Mouse (Mus musculus) kidney, embryonic 14.5 days (tissue): ENCODE data around the gene Hba-a1. TPM values are rescaled to one million over a fixed set of nuclear protein-coding genes. Genes with fewer than 3 reads are reported as not detected.
"Not testable (repeated sequence)": the region's sequence is repeated elsewhere in the genome, so short reads cannot be mapped to it uniquely, and the experiment has no call there.

Source experiments
- ATAC-seq: fragments of 200-750 bp; cut with Nextera tagmentation; 2 replicates; pipeline ENCODE4 v1.8.0; 2017; ENCODE audit warnings: moderate number of reproducible peaks, mild to moderate bottlenecking, moderate TSS enrichment, moderate library complexity; ENCODE audit not compliant: low FRiP score, low TSS enrichment
- H3K27ac ChIP-seq: fragments of 300-500 bp; sonication (generic); 2 replicates; pipeline ENCODE4 v1.5.1; 2014; ENCODE audit warnings: low read depth, mild to moderate bottlenecking, low read length, moderate library complexity, mixed read lengths
- H3K27me3 ChIP-seq: fragments of 300-500 bp; sonication (generic); 2 replicates; pipeline ENCODE4 v1.6.1; 2014; ENCODE audit warnings: mild to moderate bottlenecking, low read length; ENCODE audit not compliant: control insufficient read depth, insufficient read depth
- H3K36me3 ChIP-seq: fragments of 300-500 bp; sonication (generic); 2 replicates; pipeline ENCODE4 v1.6.1; 2014; ENCODE audit warnings: low read length, mixed read lengths; ENCODE audit not compliant: control insufficient read depth, insufficient read depth
- H3K4me1 ChIP-seq: fragments of 300-500 bp; sonication (generic); 2 replicates; pipeline ENCODE4 v1.6.1; 2014; ENCODE audit warnings: low read length, mixed read lengths; ENCODE audit not compliant: control insufficient read depth, insufficient read depth
- H3K4me2 ChIP-seq: fragments of 300-500 bp; sonication (generic); replicated peaks from 2 replicates; pipeline ENCODE4 v1.6.1; 2014; ENCODE audit warnings: low read depth, mild to moderate bottlenecking, low read length
- H3K4me3 ChIP-seq: fragments of 300-500 bp; sonication (generic); 2 replicates; pipeline ENCODE4 v1.5.1; 2014; ENCODE audit warnings: mild to moderate bottlenecking, low read length
- H3K9ac ChIP-seq: fragments of 300-500 bp; sonication (generic); 2 replicates; pipeline ENCODE4 v1.6.1; 2014; ENCODE audit warnings: low read depth, mild to moderate bottlenecking, low read length, moderate library complexity
- H3K9me3 ChIP-seq: fragments of 300-500 bp; sonication (generic); 2 replicates; pipeline ENCODE4 v1.6.1; 2016; ENCODE audit warnings: low read length; ENCODE audit not compliant: control insufficient read depth
- WGBS: fragments of 180-500 bp; shearing (Covaris S2); extraction: QIAGEN DNeasy Blood & Tissue Kit; methylation state at CpG from one replicate; pipeline ENCODE4 v1.1.7; 2014; 5-methylcytosine and 5-hydroxymethylcytosine counted together
- polyA plus RNA-seq: library from polyadenylated mRNA; unstranded; fragments of >200 nt; fragmentation: Nextera tagmentation; extraction: Ambion mirVana; gene quantifications from 2 replicates; pipeline ENCODE4 v1.2.1, GENCODE M21; 2014

Hba-a1 gene
- polyA plus RNA-seq, 1 experiment from 2014 or later: 2,705 TPM

GRCm38 (mm10) chr11:32284582-32284981, 1.3 kb downstream of the Hba-a1 start:
- not testable (repeated sequence) for H3K27me3 ChIP-seq, ATAC-seq, H3K4me3 ChIP-seq, H3K4me2 ChIP-seq, H3K4me1 ChIP-seq, H3K27ac ChIP-seq, H3K36me3 ChIP-seq, H3K9ac ChIP-seq, H3K9me3 ChIP-seq
- 64% methylated on average over 2 of the region's 2 CpGs for WGBS

GRCm38 (mm10) chr11:32285031-32285775, 1.9 kb downstream of the Hba-a1 start:
- Histone ChIP-seq H3K9me3 (no peaks in the 10 kb centered on the region), H3K4me2 (no peak overlapping the region), H3K4me1 (no peaks in the 10 kb centered on the region), H3K27ac (no peak overlapping the region), H3K9ac (no peak overlapping the region), H3K4me3 (no peak overlapping the region), H3K27me3 (peaks cover 6% of the 10 kb centered on the region; the same call in 1 of the 2 replicates), H3K36me3 (no peaks in the 10 kb centered on the region)
- no peak for ATAC-seq
- WGBS: 84% methylated on average over 7 of the region's 7 CpGs

- H3K4me3 ChIP-seq, H3K36me3 ChIP-seq, ATAC-seq: not testable (repeated sequence)
Measured at GRCm38 (mm10) chr11:32285887-32286286, 2.6 kb downstream of the Hba-a1 start.

GRCm38 (mm10) chr11:32286695-32287492, 3.6 kb downstream of the Hba-a1 start, which contains the start of gene Hbq1b:
Gene Hbq1b (plus strand): TSS chr11:32286965.
- H3K9ac ChIP-seq, H3K27ac ChIP-seq, H3K9me3 ChIP-seq, H3K4me1 ChIP-seq, H3K36me3 ChIP-seq, H3K27me3 ChIP-seq: not testable (repeated sequence)
- H3K4me3 ChIP-seq: peak within 1 kb of the TSS; percentile 25; the same call in 1 of the 2 replicates
- 23% methylated on average over 30 of the region's 33 CpGs for WGBS
- H3K4me2 ChIP-seq: peak within 1 kb of the TSS; percentile 41; the same call in 1 of the 2 replicates
- peak; percentile 75 for ATAC-seq

More at GRCm38 (mm10) chr11:32285887-32286286, 2.6 kb downstream of the Hba-a1 start:
- H3K27ac ChIP-seq, H3K27me3 ChIP-seq, H3K4me2 ChIP-seq, H3K9me3 ChIP-seq, H3K9ac ChIP-seq, H3K4me1 ChIP-seq: not testable (repeated sequence)

GRCm38 (mm10) chr11:32287493-32287825, 4.1 kb downstream of the Hba-a1 start:
- no peaks in the 10 kb centered on the region for H3K36me3 ChIP-seq
- WGBS: 67% methylated on average over 9 of the region's 9 CpGs
- H3K27ac ChIP-seq: no peak overlapping the region
- peaks cover 4% of the 10 kb centered on the region; the same call in 1 of the 2 replicates for H3K27me3 ChIP-seq
- H3K4me2 ChIP-seq: no peak overlapping the region
- no peak for ATAC-seq
- no peaks in the 10 kb centered on the region for H3K4me1 ChIP-seq
- no peak overlapping the region for H3K9ac ChIP-seq
- no peaks in the 10 kb centered on the region for H3K9me3 ChIP-seq
- no peak overlapping the region for H3K4me3 ChIP-seq

- H3K9ac ChIP-seq, H3K4me3 ChIP-seq, H3K4me1 ChIP-seq, H3K27me3 ChIP-seq, ATAC-seq, H3K9me3 ChIP-seq, H3K27ac ChIP-seq, H3K36me3 ChIP-seq, H3K4me2 ChIP-seq: not testable (repeated sequence)
- WGBS: 89% methylated on average over 4 of the region's 4 CpGs
Measured at GRCm38 (mm10) chr11:32292819-32293218, 9.5 kb downstream of the Hba-a1 start.

GRCm38 (mm10) chr11:32293479-32293878, 10.2 kb downstream of the Hba-a1 start:
- H3K27me3 ChIP-seq, H3K27ac ChIP-seq, H3K4me3 ChIP-seq, H3K36me3 ChIP-seq, H3K4me2 ChIP-seq, H3K4me1 ChIP-seq, H3K9ac ChIP-seq, H3K9me3 ChIP-seq, ATAC-seq: not testable (repeated sequence)
- 71% methylated on average over 3 of the region's 3 CpGs for WGBS

- not testable (repeated sequence) for H3K4me2 ChIP-seq, H3K4me3 ChIP-seq, H3K4me1 ChIP-seq, H3K9ac ChIP-seq, H3K9me3 ChIP-seq, H3K27me3 ChIP-seq, H3K36me3 ChIP-seq, H3K27ac ChIP-seq
- WGBS: no CpG with 5 or more reads among the region's 4 CpGs
- ATAC-seq: 0 out of 2 replicates have a peak, but pooled peaks have one; percentile 29
Measured at GRCm38 (mm10) chr11:32296203-32296602, 12.9 kb downstream of the Hba-a1 start, which contains the start of gene Hba-a2. Gene Hba-a2 (plus strand): TSS chr11:32296489.

GRCm38 (mm10) chr11:32297417-32297816, 14.1 kb downstream of the Hba-a1 start:
- H3K27ac ChIP-seq, H3K9ac ChIP-seq, H3K27me3 ChIP-seq, H3K4me1 ChIP-seq, H3K36me3 ChIP-seq, H3K4me3 ChIP-seq, H3K9me3 ChIP-seq, H3K4me2 ChIP-seq, ATAC-seq: not testable (repeated sequence)
- 40% methylated on average over 2 of the region's 2 CpGs for WGBS
